Mouse (Mus musculus) forebrain, embryonic 16.5 days (tissue): ENCODE results near the gene Smg7. TPM values are rescaled to one million over a fixed set of nuclear protein-coding genes. Genes with fewer than 3 reads are reported as not detected.
"Not testable (repeated sequence)": the region's sequence is repeated elsewhere in the genome, so short reads cannot be mapped to it uniquely, and the experiment has no call there.

Experiments
- ATAC-seq: fragments of 200-750 bp; cut with Nextera tagmentation; 2 replicates; pipeline ENCODE4 v1.8.0; 2017; ENCODE audit warnings: mild to moderate bottlenecking, moderate library complexity
- H3K27ac ChIP-seq: fragments of 300-500 bp; sonication (generic); 2 replicates; pipeline ENCODE4 v1.5.1; 2014; ENCODE audit warnings: low read length, control low read depth
- H3K27me3 ChIP-seq: fragments of 300-500 bp; sonication (generic); replicated peaks from 2 replicates; pipeline ENCODE4 v1.6.1; 2014; ENCODE audit warnings: low read length; ENCODE audit not compliant: control insufficient read depth, insufficient read depth
- H3K36me3 ChIP-seq: fragments of 300-500 bp; sonication (generic); 2 replicates; pipeline ENCODE4 v1.6.1; 2014; ENCODE audit not compliant: control insufficient read depth, insufficient read depth
- H3K4me1 ChIP-seq: fragments of 300-500 bp; sonication (generic); replicated peaks from 2 replicates; pipeline ENCODE4 v1.6.1; 2014; ENCODE audit warnings: low read length; ENCODE audit not compliant: control insufficient read depth, insufficient read depth
- H3K4me2 ChIP-seq: fragments of 300-500 bp; sonication (generic); 2 replicates; pipeline ENCODE4 v1.6.1; 2014; ENCODE audit warnings: mild to moderate bottlenecking, low read length, control low read depth
- H3K4me3 ChIP-seq: fragments of 300-500 bp; sonication (generic); replicated peaks from 2 replicates; pipeline ENCODE4 v1.5.1; 2014; ENCODE audit warnings: mild to moderate bottlenecking, low read length, control low read depth
- H3K9ac ChIP-seq: fragments of 300-500 bp; sonication (generic); replicated peaks from 2 replicates; pipeline ENCODE4 v1.6.1; 2014; ENCODE audit warnings: low read depth, low read length, control low read depth
- H3K9me3 ChIP-seq: fragments of 300-500 bp; sonication (generic); 2 replicates; pipeline ENCODE4 v1.6.1; 2016; ENCODE audit warnings: low read length; ENCODE audit not compliant: control insufficient read depth
- WGBS: fragments of 180-500 bp; shearing (Covaris S2); extraction: QIAGEN DNeasy Blood & Tissue Kit; methylation state at CpG from one replicate; pipeline ENCODE4 v1.1.7; 2014; 5-methylcytosine and 5-hydroxymethylcytosine counted together
- polyA plus RNA-seq: library from polyadenylated mRNA; unstranded; fragments of >200 nt; fragmentation: Nextera tagmentation; extraction: Ambion mirVana; gene quantifications from 2 replicates; pipeline ENCODE4 v1.2.1, GENCODE M21; 2015

Gene Smg7
- polyA plus RNA-seq, 1 experiment from 2014 or later = 32.7 TPM

GRCm38 (mm10) chr1:152913483-152914460, 11.3 kb upstream of the Smg7 start:
- H3K36me3 ChIP-seq = no peaks in the 10 kb centered on the region
- H3K27me3 ChIP-seq = no peaks in the 10 kb centered on the region
- H3K9me3 ChIP-seq = no peaks in the 10 kb centered on the region
- H3K4me2 ChIP-seq = no peak overlapping the region
- H3K4me3 ChIP-seq = no peak overlapping the region
- peaks cover 2% of the 10 kb centered on the region; the same call in 1 of the 2 replicates for H3K4me1 ChIP-seq
- ATAC-seq = no peak
- no peak overlapping the region for H3K9ac ChIP-seq
- no peak overlapping the region for H3K27ac ChIP-seq
- 77% methylated on average over 6 of the region's 6 CpGs for WGBS

- ATAC-seq = peak; percentile 24; the same call in 1 of the 2 replicates
- H3K4me1 ChIP-seq = peaks cover 11% of the 10 kb centered on the region
- no peaks in the 10 kb centered on the region for H3K36me3 ChIP-seq
- H3K9me3 ChIP-seq = no peaks in the 10 kb centered on the region
- H3K27ac ChIP-seq = peak overlapping the region; percentile 54
- H3K4me3 ChIP-seq = peak overlapping the region; percentile 39
- H3K4me2 ChIP-seq = peak overlapping the region; percentile 96
- no peaks in the 10 kb centered on the region for H3K27me3 ChIP-seq
- H3K9ac ChIP-seq = peak overlapping the region; percentile 31; the same call in 1 of the 2 replicates
- WGBS = under 1% methylated on average over 14 of the region's 14 CpGs
Observed at GRCm38 (mm10) chr1:152904469-152904868, 2.0 kb upstream of the Smg7 start.

- Histone ChIP-seq H3K27ac (peak overlapping the region; percentile 99), H3K9ac (peak overlapping the region; percentile 68), H3K4me2 (peak overlapping the region; percentile 96), H3K27me3 (no peaks in the 10 kb centered on the region), H3K9me3 (no peaks in the 10 kb centered on the region), H3K4me3 (peak overlapping the region; percentile 76), H3K36me3 (no peaks in the 10 kb centered on the region), H3K4me1 (peaks cover 11% of the 10 kb centered on the region)
- peak; percentile 26 for ATAC-seq
- under 1% methylated on average over 36 of the region's 36 CpGs for WGBS
Observed at GRCm38 (mm10) chr1:152903591-152904135, 1.2 kb upstream of the Smg7 start.

- peak; percentile 90 for ATAC-seq
- Histone ChIP-seq H3K4me1 (peaks cover 11% of the 10 kb centered on the region), H3K27me3 (no peaks in the 10 kb centered on the region), H3K27ac (peak overlapping the region; percentile 99), H3K9me3 (no peaks in the 10 kb centered on the region), H3K4me3 (peak overlapping the region; percentile 76), H3K9ac (peak overlapping the region; percentile 91), H3K36me3 (no peaks in the 10 kb centered on the region), H3K4me2 (peak overlapping the region; percentile 96)
- WGBS = 0% methylated on average over 28 of the region's 69 CpGs
Observed at GRCm38 (mm10) chr1:152902665-152903516, 445 bp upstream of the Smg7 start.

- H3K9me3 ChIP-seq = no peaks in the 10 kb centered on the region
- peak overlapping the region; percentile 76 for H3K4me3 ChIP-seq
- ATAC-seq = no peak
- H3K27ac ChIP-seq = peak overlapping the region; percentile 99; the same call in 1 of the 2 replicates
- H3K27me3 ChIP-seq = no peaks in the 10 kb centered on the region
- H3K4me1 ChIP-seq = peaks cover 11% of the 10 kb centered on the region
- peak overlapping the region; percentile 73 for H3K4me2 ChIP-seq
- peak overlapping the region; percentile 82 for H3K9ac ChIP-seq
- no peaks in the 10 kb centered on the region for H3K36me3 ChIP-seq
- 0% methylated on average over 6 of the region's 6 CpGs for WGBS
Observed at GRCm38 (mm10) chr1:152901419-152901764, 1.1 kb downstream of the Smg7 start.

- H3K27ac ChIP-seq, H3K4me2 ChIP-seq: not testable (repeated sequence)
- 99% methylated on average over 3 of the region's 5 CpGs for WGBS
Observed at GRCm38 (mm10) chr1:152888086-152888485, 14.4 kb downstream of the Smg7 start.

GRCm38 (mm10) chr1:152871031-152871430, 31.4 kb downstream of the Smg7 start:
- ATAC-seq = no peak
- no peak overlapping the region for H3K9ac ChIP-seq
- H3K36me3 ChIP-seq = peaks cover 6% of the 10 kb centered on the region
- WGBS = 70% methylated on average over 3 of the region's 3 CpGs
- H3K27ac ChIP-seq = no peak overlapping the region
- no peaks in the 10 kb centered on the region for H3K4me1 ChIP-seq
- H3K27me3 ChIP-seq = no peaks in the 10 kb centered on the region
- H3K4me3 ChIP-seq = no peak overlapping the region
- H3K9me3 ChIP-seq = no peaks in the 10 kb centered on the region
- H3K4me2 ChIP-seq = no peak overlapping the region

More at GRCm38 (mm10) chr1:152888086-152888485, 14.4 kb downstream of the Smg7 start:
- not testable (repeated sequence) for H3K4me1 ChIP-seq, H3K36me3 ChIP-seq, H3K9ac ChIP-seq, H3K27me3 ChIP-seq, H3K9me3 ChIP-seq, H3K4me3 ChIP-seq, ATAC-seq

- H3K36me3 ChIP-seq = peaks cover 9% of the 10 kb centered on the region
- H3K27me3 ChIP-seq = no peaks in the 10 kb centered on the region
- 97% methylated on average over 6 of the region's 6 CpGs for WGBS
- H3K4me2 ChIP-seq = no peak overlapping the region
- no peaks in the 10 kb centered on the region for H3K4me1 ChIP-seq
- ATAC-seq = no peak
- H3K27ac ChIP-seq = no peak overlapping the region
- no peak overlapping the region for H3K4me3 ChIP-seq
- H3K9me3 ChIP-seq = no peaks in the 10 kb centered on the region
- H3K9ac ChIP-seq = no peak overlapping the region
Observed at GRCm38 (mm10) chr1:152869901-152870300, 32.5 kb downstream of the Smg7 start.

GRCm38 (mm10) chr1:152846856-152847255, 55.6 kb downstream of the Smg7 start:
- no peaks in the 10 kb centered on the region for H3K9me3 ChIP-seq
- 92% methylated on average over 2 of the region's 2 CpGs for WGBS
- no peaks in the 10 kb centered on the region for H3K4me1 ChIP-seq
- H3K36me3 ChIP-seq = peaks cover 40% of the 10 kb centered on the region
- no peaks in the 10 kb centered on the region for H3K27me3 ChIP-seq
- H3K27ac ChIP-seq = no peak overlapping the region
- H3K4me3 ChIP-seq = no peak overlapping the region
- no peak overlapping the region for H3K9ac ChIP-seq
- ATAC-seq = no peak
- H3K4me2 ChIP-seq = no peak overlapping the region
